Mouse (Mus musculus): Measurements from ENCODE around the gene U2af1.
"Not testable (repeated sequence)": the region's sequence is repeated elsewhere in the genome, so short reads cannot be mapped to it uniquely, and the experiment has no call there.

U2af1 gene

GRCm38 (mm10) chr17:31609895-31610294 lies 48.8 kb downstream of the U2af1 start:
- no peak for DNase-seq

GRCm38 (mm10) chr17:31609173-31609572 lies 49.5 kb downstream of the U2af1 start:
- DNase-seq = not testable (repeated sequence)

- no peak for DNase-seq
Measured at GRCm38 (mm10) chr17:31607256-31607951, 51.3 kb downstream of the U2af1 start.

- DNase-seq = no peak
Measured at GRCm38 (mm10) chr17:31606424-31606823, 52.3 kb downstream of the U2af1 start.

GRCm38 (mm10) chr17:31598593-31598992 lies 60.1 kb downstream of the U2af1 start:
- no peak for DNase-seq

GRCm38 (mm10) chr17:31597957-31598356 lies 60.7 kb downstream of the U2af1 start:
- DNase-seq = no peak

Data from cerebellum, adult 11-12 months (tissue).